ENCODE assay signal across 8 mouse cellular contexts in genomic region chr14:50061179-50061578, GRCm38 (mm10). TPM values are rescaled to one million over a fixed set of nuclear protein-coding genes. Genes with fewer than 3 reads are reported as not detected.
A peak's percentile ranks its signal among the peaks of the same experiment; 100 is the strongest.
DNase-seq lines count a peak whose midpoint lies in the region; ATAC-seq lines count a peak whose summit lies in the region.

No protein-coding gene starts in this region.

- 16% methylated on average over 11 of the region's 11 CpGs for WGBS in midbrain, embryonic 16.5 days

- no peak for ATAC-seq in midbrain, embryonic 16.5 days

- H3K27ac ChIP-seq in midbrain, embryonic 16.5 days (ENCODE audit: low read length), result no peak overlapping the region

- peaks cover 4% of the 10 kb centered on the region; the same call in 1 of the 2 replicates for H3K4me1 ChIP-seq in midbrain, embryonic 16.5 days (ENCODE audit: control insufficient read depth, insufficient read depth, low read length)

- H3K4me2 ChIP-seq in midbrain, embryonic 16.5 days (ENCODE audit: low read length), result peak overlapping the region; percentile 87

- peak overlapping the region; percentile 77; the same call in 1 of the 2 replicates for H3K9ac ChIP-seq in midbrain, embryonic 16.5 days (ENCODE audit: low read depth, low read length)

- H3K36me3 ChIP-seq in midbrain, embryonic 16.5 days (ENCODE audit: control insufficient read depth, insufficient read depth, low read length), result no peaks in the 10 kb centered on the region

- H3K27me3 ChIP-seq in midbrain, embryonic 16.5 days (ENCODE audit: control insufficient read depth, insufficient read depth, low read depth, low read length), result no peaks in the 10 kb centered on the region

- peak; percentile 9 to 33 for DNase-seq in kidney, postnatal 4 days
- DNase-seq in kidney, adult 9 months, result no peak
- DNase-seq in embryo, embryonic 11.5 days (ENCODE audit: low read depth, low spot score), result peak; percentile 17
- DNase-seq in hindlimb bud, embryonic 11.5 days (ENCODE audit: extremely low spot score, low read depth, low spot score), result peak; percentile 20
- no peak for DNase-seq in ovary, postnatal 36 days (ENCODE audit: low spot score)
- DNase-seq in B cell, adult 2 months, result no peak
- DNase-seq in adrenal gland, adult 18-20 months (ENCODE audit: low spot score in 2 of 2), result no peak

- peak overlapping the region; percentile 63 for H3K4me3 ChIP-seq in midbrain, embryonic 16.5 days (ENCODE audit: low read depth, low read length)

- H3K9me3 ChIP-seq in midbrain, embryonic 16.5 days (replicated peaks; ENCODE audit: control insufficient read depth, low read length, poor library complexity, severe bottlenecking), result no peaks in the 10 kb centered on the region

RNA-seq across cellular contexts. Expression of gene Olfr725, which starts 21.0 kb away (rescaled TPM):
- not detected in 2 replicates for polyA plus RNA-seq in midbrain, embryonic 16.5 days (2015; fragmentation: Nextera tagmentation; extraction: Ambion mirVana)
- not detected for total RNA-seq in adrenal gland, adult 18-20 months (2021)

RNA-seq across cellular contexts. Expression of gene Olfr726, which starts 29.6 kb away (rescaled TPM):
- not detected in 2 replicates for polyA plus RNA-seq in midbrain, embryonic 16.5 days (2015; fragmentation: Nextera tagmentation; extraction: Ambion mirVana)
- total RNA-seq in adrenal gland, adult 18-20 months (2021), result not detected

Comparison
In these comparisons a context has a peak if more than half of its experiments do, and no peak if none do; other contexts are left out.
1. DNase-seq: peak in kidney, postnatal 4 days (2 of 2), embryo, embryonic 11.5 days (single experiment) and hindlimb bud, embryonic 11.5 days (single experiment); none in kidney, adult 9 months (single experiment), ovary, postnatal 36 days (single experiment), B cell, adult 2 months (0 of 2) and adrenal gland, adult 18-20 months (0 of 2).